Mouse (Mus musculus): Measurements from ENCODE around the gene Mcpt4.
"Not testable (repeated sequence)": the region's sequence is repeated elsewhere in the genome, so short reads cannot be mapped to it uniquely, and the experiment has no call there.

The Mcpt4 gene

DNA sequence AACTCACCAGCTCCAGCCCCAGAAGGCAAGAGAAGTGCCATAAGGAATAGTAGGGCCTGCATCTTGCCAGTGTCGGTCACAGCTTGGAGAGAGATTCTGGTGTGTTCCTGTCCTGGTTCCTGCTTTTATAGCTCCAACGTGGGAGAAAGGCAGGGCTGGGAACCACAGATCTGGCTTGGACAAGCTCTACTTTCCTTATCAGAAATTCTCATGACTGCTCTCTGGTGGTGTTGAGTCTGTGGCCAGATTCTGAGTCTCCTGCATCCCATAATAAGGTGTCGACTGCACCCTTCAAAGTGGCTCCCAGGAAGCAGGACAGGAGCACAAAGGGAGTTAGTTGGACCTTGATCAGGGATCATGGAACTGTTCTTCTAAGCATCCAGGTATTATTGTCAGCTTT is at the start of gene Mcpt4:
TSS of gene Mcpt4 (minus strand) at position 101 of the 400 bp plus-strand sequence.
- DNase-seq (ENCODE audit: extremely low read depth, low read depth) = not testable (repeated sequence)

DNA sequence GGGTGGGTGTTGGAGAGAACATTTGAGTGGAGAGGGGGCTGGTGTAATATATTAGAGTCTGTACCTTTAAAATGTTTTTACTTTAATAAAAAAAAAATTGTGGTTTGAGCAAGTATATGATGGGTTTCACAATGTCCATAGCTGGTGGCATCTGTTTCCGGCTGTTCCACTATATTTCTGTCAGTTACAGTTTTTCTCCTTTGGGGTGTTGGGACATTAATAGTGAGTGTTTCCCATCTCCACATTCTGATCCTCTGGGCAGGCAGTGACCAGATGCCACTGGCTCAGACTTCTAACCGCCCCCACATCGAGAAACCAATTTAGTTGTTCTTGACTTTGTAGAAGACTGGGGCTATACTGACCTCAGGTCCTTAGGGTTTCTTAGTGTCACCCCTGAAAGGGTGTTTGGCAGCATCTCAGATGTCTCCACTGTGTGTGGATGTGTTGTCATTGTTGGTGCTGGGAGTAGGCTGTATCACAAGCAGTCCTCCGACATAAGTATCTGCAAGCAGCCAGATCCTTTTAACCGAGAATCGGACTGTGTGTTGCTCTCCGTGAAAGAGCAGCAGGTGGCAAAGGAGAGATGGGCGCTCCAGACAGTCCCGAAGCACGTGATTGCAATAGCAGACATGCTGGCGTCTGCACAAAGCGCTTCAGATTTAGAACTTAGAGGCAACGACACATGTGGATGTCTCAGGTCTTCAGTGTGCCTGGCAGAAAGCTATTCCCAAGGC is 43.5 kb upstream of the Mcpt4 start:
- no peak for DNase-seq (ENCODE audit: extremely low read depth, low read depth)

DNA sequence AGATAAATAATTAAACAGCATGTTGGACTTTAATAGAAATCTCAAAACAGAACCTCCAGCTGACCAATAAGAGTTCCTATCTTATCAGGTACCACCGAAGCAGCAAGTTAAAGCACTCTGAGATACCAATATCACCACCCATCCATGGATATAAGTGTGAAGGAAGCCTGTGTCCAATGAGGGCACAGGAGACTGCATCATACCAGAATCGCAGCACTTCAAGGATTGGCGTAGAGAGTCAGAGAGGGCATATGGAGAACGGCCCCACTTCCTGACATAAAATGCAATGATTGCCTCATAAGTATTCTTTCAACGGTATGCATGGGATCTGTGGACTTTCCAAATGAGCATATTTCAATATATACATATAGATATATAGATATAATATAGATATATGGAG is 42.9 kb upstream of the Mcpt4 start:
- DNase-seq (ENCODE audit: extremely low read depth, low read depth) = no peak

DNA sequence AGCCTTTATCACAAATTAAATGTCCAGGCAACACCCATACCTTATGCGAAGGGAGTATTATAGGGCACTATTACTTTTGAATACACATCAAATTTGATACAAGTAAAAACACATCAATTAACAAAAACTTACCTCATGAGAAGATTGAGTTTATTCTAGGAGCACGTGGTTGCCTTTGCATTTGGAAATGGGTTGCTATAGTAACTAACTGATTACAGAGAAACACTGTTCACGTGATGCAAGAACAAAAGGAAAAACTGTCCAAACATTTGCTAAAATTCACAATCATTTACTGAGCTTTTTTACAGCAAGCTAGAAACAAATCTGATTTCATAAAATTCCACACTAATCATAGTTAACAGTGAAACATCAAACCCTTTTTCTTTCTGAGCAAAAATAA is 41.3 kb upstream of the Mcpt4 start:
- DNase-seq (ENCODE audit: extremely low read depth, low read depth) = no peak

DNA sequence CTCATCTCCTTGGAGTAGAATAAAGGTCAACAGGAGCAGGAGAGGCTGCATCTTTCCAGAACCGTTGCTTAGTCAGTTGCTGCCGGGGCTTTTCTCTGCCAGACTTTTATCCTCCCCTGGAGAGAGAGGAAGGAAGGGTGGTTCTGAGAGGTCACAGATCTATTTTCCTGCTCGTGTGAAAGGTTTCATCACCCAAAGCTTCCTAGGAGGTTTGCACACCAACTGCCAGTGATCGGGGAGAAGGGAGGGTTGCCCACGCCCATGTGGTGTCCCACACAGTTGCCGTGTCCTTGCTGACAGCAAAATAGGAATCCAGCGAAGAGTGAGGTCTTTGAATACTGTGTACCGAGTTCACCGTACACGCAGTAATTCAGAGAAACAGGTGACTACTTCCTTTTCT is 40.3 kb upstream of the Mcpt4 start, which contains the start of gene Ctsg:
TSS of gene Ctsg (minus strand) at position 189 of the 400 bp plus-strand sequence.
- DNase-seq (ENCODE audit: extremely low read depth, low read depth) = no peak

DNA sequence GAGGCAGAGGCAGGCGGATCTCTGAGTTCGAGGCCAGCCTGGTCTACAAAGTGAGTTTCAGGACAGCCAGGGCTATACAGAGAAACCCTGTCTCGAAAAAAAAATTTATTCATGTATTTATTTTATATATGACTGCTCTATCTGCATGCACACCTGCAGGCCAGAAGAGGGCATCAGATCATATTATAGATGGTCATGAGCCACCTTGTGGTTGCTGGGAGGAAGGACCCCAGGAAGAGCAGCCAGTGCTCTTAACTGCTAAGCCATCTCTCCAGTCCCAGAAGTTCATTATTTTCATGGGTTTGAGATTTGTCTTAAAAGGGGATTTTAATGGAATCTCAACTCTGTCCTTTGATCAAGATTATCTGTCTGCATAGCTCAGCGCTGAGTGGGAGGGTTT is 36.8 kb upstream of the Mcpt4 start:
- DNase-seq (ENCODE audit: extremely low read depth, low read depth) = peak; percentile 29

DNA sequence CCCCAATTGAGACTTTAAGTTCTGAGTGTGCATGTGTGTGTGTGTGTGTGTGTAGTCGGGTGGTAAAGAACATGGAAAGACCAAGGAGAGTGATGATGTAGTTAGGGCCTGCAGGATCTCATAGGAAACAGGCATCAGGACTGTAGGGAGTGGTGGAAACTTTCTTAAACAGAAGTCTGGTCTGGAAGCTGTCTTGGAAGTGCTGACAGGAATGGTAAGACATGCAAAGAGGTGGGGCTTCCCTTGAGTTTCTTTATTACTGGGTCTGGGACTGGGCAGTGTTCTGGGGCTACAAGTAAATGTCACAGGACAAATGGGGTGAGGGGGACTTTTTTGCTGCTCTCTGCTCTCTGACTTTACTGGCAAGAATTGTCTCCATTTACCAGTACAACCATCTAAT is 35.5 kb upstream of the Mcpt4 start:
- DNase-seq (ENCODE audit: extremely low read depth, low read depth) = no peak

DNA sequence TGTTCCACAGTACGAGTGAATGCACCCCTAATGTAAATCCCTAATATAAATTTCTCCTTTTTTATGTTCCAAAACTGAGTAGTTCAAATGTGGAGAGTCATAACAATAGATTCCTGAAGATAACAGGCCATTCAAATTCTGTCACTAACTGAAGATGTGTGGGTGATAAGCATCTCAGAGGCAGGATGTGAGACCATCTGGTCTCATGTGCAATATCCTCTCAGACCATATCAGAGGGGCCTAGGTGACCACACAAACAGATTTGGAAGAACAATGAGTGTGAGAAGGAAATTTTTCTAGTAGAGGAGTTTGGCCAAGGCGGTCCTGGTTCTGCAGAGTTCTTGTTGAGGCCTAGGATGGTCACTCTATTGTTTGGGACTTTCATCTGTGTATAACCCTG is 31.2 kb upstream of the Mcpt4 start:
- no peak for DNase-seq (ENCODE audit: extremely low read depth, low read depth)

DNA sequence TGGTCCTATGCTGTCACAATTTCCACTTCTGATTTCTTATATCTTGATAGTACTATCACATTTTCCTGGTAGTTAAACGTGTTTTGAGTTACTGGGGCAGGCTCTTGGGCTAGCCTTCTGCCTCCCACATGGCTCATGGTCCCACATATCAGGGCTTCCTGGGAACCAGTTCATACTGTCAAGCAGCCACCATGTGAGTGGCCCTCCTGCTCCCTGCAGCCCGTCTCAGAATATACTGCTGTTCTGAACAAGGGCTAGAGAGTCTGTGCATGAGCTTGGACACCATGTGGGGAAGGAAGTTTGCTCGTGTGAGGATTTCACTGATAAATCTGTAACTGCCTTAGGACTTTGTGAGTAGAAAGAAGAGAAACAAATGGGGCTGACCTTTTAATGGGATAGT is 24.6 kb upstream of the Mcpt4 start:
- DNase-seq (ENCODE audit: extremely low read depth, low read depth) = no peak

DNA sequence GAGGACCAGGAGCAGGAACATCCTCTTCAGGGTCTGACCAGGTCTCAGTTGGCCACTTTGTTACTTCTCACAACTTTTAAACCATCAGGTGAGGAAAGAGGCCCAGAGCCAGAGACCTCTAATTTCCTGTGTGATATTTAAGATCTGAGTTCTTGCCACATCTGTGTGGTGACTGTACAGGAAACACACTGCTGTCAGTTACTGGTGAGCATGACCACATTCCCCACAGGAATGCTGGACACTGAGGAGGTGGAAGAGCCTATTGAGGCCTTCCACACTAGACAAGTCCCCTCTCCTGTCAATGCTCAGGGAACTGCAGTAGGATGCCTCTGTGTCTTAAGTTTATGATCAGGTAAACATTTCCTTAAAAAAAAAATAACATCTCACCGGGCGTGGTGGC is 23.1 kb upstream of the Mcpt4 start, which contains the start of gene Mcpt8:
TSS of gene Mcpt8 (minus strand) at position 107 of the 400 bp plus-strand sequence.
- DNase-seq (ENCODE audit: extremely low read depth, low read depth) = no peak

DNA sequence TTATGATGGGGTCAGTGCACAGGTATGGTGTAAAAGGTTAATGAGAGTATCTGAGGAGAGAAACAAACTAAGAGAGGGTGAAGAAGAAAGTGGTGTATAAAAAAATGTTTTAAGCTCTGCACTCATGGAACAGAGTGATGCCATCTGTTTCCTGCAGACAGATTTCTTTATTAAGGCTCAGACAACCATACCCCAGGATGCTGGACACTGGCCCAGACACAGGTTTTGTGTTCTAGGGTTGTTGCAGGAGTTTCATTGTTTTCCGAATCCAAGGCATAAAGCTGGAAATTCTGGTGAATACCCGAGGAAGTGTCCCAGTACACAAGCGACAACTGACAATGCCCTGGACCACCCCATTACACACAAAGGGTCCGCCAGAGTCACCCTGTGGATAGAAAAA is 19.9 kb upstream of the Mcpt4 start:
- DNase-seq (ENCODE audit: extremely low read depth, low read depth) = no peak

DNA sequence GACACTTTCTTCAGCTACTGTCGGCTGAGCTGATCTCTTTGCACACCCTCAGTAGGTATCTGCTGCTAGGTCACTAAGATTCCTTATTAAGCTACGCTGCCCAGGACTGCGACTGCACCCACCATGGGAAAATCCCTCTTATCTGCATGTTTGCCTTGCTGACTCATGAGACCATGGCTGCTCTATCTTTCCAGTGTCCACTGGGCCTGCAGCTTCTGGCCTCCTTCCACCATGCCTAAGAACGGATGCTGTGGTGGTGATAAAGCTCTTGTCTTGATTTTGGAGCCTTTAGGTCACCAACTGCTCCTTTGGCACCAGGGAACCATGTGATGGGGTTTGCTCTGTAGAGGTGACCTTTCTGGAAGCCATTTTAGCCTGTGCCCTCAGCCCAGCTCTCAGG is 4.4 kb downstream of the Mcpt4 start:
- no peak for DNase-seq (ENCODE audit: extremely low read depth, low read depth)

DNA sequence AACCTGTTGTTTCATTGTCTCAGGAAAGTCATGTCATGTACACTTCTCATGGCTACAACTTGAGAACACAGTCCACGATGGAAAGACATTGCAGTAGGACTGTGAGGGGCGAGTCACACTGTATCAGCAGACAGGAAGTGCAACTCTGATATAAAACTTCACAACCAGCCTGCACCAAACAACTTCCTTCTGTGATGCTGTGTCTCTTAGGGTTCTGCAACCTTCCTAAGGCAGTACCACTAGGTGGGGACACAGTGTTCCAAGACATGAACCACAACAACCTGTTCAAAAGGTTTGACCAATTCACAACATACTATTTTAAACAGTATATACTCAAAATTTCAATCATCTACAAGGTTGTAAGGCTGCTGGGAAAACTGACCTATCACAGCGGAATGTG is 6.7 kb downstream of the Mcpt4 start:
- DNase-seq (ENCODE audit: extremely low read depth, low read depth) = peak; percentile 19

DNA sequence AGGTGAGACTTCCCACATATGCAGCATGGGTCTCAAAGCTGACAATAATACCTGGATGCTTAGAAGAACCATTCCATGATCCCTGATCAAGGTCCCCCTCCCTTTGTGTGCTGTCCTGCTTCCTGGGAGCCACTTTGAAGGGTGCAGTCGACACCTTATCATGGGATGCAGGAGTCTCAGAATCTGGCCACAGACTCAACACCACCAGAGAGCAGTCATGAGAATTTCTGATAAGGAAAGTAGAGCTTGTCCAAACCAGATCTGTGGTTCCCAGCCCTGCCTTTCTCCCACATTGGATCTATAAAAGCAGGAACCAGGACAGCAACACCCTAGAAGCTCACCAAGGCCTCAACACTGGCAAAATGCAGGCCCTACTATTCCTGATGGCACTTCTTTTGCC is 20.3 kb downstream of the Mcpt4 start, which contains the start of gene Mcpt2:
TSS of gene Mcpt2 (plus strand) at position 250 of the 400 bp plus-strand sequence.
- DNase-seq (ENCODE audit: extremely low read depth, low read depth) = peak; percentile 58

DNA sequence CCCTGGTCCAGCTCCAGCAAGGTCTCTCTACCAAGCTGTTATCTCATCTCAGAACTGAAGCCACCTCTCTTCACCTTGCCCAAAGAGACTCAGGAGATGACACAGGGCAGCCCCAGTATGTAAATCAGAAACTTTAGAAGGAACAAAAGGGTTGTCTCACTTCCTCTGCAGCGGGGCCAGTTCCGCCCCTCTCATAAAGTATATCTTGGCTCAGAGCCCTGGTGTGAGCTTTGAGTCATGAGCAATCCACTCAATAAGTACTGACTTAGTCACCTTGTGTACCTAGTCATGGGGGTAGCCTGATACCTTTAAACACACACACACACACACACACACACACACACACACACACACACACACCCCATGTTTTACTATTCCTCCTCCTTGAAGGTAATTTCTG is 27.7 kb downstream of the Mcpt4 start:
- DNase-seq (ENCODE audit: extremely low read depth, low read depth) = no peak

DNA sequence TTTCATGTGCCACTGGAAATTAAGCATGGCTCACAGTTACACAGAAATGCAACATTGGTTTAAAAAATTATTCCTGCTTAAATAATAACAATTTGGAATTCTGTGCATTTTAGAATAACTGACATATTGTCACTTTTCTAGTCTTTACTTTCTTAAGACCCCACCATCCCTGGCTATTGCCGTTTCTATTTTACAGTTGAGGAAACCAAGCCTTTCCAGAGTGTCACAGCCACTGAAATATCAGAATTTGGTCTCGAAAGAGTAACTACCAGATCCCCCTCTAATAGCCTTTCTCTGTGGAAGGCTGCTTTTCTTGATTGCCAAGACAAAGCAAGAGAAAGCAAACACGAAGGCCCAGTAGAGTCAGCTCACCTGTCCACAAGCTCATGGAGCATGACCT is 31.7 kb downstream of the Mcpt4 start, which contains the start of gene Mcpt9:
TSS of gene Mcpt9 (minus strand) at position 101 of the 400 bp plus-strand sequence.
- DNase-seq (ENCODE audit: extremely low read depth, low read depth) = not testable (repeated sequence)

DNA sequence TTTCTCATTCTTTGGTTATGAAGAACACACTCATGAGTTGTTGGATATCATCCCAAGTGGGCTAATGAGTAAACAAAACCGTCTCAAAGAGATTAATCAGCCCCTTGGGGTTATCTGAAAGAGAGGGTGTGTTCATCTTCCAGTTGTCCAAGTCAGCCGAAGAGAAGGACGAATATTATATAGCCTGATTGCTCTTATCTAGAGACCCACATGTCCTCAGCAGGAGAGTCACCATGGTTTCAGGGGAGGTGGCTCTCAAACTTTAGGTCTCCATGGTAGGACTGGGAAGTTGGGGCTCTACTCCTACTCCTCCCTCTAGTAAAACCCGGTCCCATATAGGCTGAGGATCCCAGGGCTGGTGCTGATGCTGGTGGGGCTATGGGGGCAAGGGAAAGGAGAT is 40.8 kb downstream of the Mcpt4 start:
- not testable (repeated sequence) for DNase-seq (ENCODE audit: extremely low read depth, low read depth)

DNA sequence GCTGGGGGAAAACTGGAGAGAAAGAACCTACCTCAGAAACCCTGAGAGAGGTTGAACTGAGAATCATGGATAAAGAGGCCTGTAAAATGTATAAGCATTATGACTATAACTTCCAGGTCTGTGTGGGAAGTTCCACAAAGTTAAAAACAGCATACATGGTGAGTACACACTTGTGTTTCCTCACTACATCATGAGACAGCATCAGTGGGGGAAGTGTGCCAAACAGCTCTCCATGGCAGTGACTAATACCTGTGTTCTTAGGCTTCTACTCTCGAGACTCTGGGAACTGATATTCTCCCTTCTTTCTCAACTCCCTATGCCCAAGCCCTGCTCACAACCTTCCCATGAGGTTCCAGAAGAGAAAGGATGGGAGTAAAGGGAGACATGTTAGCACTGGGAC is 42.7 kb downstream of the Mcpt4 start:
- no peak for DNase-seq (ENCODE audit: extremely low read depth, low read depth)

DNA sequence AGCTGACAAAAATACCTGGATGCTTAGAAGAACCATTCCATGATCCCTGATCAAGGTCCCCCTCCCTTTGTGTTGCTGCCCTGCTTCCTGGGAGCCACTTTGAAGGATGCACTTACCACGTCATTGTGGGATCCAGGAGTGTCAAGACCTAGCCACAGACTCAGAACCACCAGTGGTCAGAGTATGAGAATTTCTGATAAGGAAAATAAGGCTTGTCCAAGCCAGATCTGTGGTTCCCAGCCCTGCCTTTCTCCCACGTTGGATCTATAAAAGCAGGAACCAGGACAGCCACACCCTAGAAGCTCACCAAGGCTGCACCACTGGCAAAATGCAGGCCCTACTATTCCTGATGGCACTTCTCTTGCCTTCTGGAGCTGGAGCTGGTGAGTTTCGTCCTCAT is 44.4 kb downstream of the Mcpt4 start, which contains the start of gene Mcpt1:
TSS of gene Mcpt1 (plus strand) at position 301 of the 400 bp plus-strand sequence.
- not testable (repeated sequence) for DNase-seq (ENCODE audit: extremely low read depth, low read depth)

DNA sequence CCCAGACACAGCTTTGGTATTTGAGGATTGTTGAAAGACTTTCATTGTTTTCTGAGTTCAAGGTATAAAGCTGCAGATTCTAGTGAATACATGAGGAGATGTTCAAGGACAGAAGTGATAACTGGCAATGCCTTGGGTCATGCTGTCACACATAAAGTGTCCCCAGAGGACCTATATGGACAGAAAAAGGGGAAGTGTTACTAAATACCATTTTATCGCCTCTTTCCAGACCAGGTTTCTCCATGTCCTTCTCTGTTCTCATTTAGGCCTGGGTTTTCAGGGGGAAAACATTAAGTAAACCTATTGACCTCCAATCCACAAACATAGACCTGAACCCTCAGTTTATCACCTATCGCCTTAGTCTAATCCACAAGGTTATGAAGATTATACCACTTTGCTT is 48.2 kb downstream of the Mcpt4 start:
- peak; percentile 74 for DNase-seq (ENCODE audit: extremely low read depth, low read depth)

DNA sequence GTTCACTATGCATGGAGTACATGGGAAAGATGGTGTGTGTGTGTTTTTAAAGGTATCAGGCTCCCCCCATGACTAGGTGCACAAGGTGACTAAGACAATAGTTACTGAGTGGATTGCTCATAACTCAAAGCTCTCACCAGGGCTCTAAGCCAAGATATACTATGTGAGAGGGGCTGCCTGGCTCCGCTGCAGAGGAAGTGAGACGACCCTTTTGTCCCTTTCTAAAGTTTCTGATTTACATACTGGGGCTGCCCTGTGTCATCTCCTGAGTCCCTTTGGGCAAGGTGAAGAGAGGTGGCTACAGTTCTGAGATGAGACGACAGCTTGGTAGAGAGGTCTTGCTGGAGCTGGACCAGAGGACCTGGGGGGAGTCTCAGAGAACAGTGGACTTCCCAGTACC is 49.0 kb downstream of the Mcpt4 start:
- no peak for DNase-seq (ENCODE audit: extremely low read depth, low read depth)

Data from MEL-GATA-1-ER (cell line).